Mouse (Mus musculus): Measurements from ENCODE around the gene Gm28035. TPM values are rescaled to one million over a fixed set of nuclear protein-coding genes. Genes with fewer than 3 reads are reported as not detected.

Gene Gm28035
- total RNA-seq, 2 experiments from 2014 or later, result 6.3 to 7.3 TPM

Other genes starting within 250 kb of the Gm28035 start
- 10 to 100 TPM; 50.0 to 52.1 TPM for gene Wdr34, start 191.7 kb upstream of the Gm28035 start, total RNA-seq (2021)
- gene Set, start 183.2 kb upstream of the Gm28035 start, total RNA-seq (2021), result 100 to 1,000 TPM; 219 to 220 TPM
- 1 to 10 TPM; 1.6 TPM for gene Pkn3, start 162.9 kb upstream of the Gm28035 start, total RNA-seq (2021)
- gene Zdhhc12, start 146.9 kb upstream of the Gm28035 start, total RNA-seq (2021), result 10 to 100 TPM; 16.8 to 20.8 TPM
- 100 to 1,000 TPM; 110 to 116 TPM for gene Zer1, start 116.0 kb upstream of the Gm28035 start, total RNA-seq (2021)
- 10 to 100 TPM; 60.4 to 71.5 TPM for gene Tbc1d13, start 106.8 kb upstream of the Gm28035 start, total RNA-seq (2021)
- 10 to 100 TPM; 18.6 to 23.3 TPM for gene Endog, start 69.1 kb upstream of the Gm28035 start, total RNA-seq (2021)
- 10 to 100 TPM; 37.0 to 40.3 TPM for gene Spout1, start 62.1 kb upstream of the Gm28035 start, total RNA-seq (2021)
- gene Kyat1, start 34.7 kb upstream of the Gm28035 start, total RNA-seq (2021), result 10 to 100 TPM; 13.1 to 15.8 TPM
- 10 to 100 TPM; 47.8 to 51.9 TPM for gene Lrrc8a, start 2.9 kb upstream of the Gm28035 start, total RNA-seq (2021)
- 10 to 100 TPM; 14.2 to 14.6 TPM for gene Phyhd1, start 25.6 kb downstream of the Gm28035 start, total RNA-seq (2021)
- not detected for gene Gm28038, start 40.5 kb downstream of the Gm28035 start, total RNA-seq (2021)
- 10 to 100 TPM; 25.8 to 28.8 TPM for gene Dolk, start 45.8 kb downstream of the Gm28035 start, total RNA-seq (2021)
- gene Nup188, start 45.8 kb downstream of the Gm28035 start, total RNA-seq (2021), result 10 to 100 TPM; 23.7 to 23.9 TPM
- 100 to 1,000 TPM; 219 to 230 TPM for gene Sh3glb2, start 118.8 kb downstream of the Gm28035 start, total RNA-seq (2021)
- gene Miga2, start 123.7 kb downstream of the Gm28035 start, total RNA-seq (2021), result 100 to 1,000 TPM in 1 of 2 experiments, 10 to 100 TPM in 1; 95.4 to 108 TPM
- 10 to 100 TPM; 35.6 to 36.4 TPM for gene Dolpp1, start 151.7 kb downstream of the Gm28035 start, total RNA-seq (2021)
- gene Crat, start 175.2 kb downstream of the Gm28035 start, total RNA-seq (2021), result 10 to 100 TPM; 39.7 to 40.3 TPM
- gene Ptpa, start 175.5 kb downstream of the Gm28035 start, total RNA-seq (2021), result 100 to 1,000 TPM; 144 to 145 TPM
- 1 to 10 TPM; 7.8 to 9.8 TPM for gene Ier5l, start 233.7 kb downstream of the Gm28035 start, total RNA-seq (2021)

Measured in left cerebral cortex, postnatal 10 days (tissue).